Mouse (Mus musculus) liver, embryonic 13.5 days (tissue): ENCODE data around the gene Dqx1. TPM values are rescaled to one million over a fixed set of nuclear protein-coding genes. Genes with fewer than 3 reads are reported as not detected.

Experiments used
- ATAC-seq: fragments of 200-750 bp; cut with Nextera tagmentation; 2 replicates; pipeline ENCODE4 v1.8.0; 2017; ENCODE audit warnings: low read depth, mild to moderate bottlenecking, moderate number of reproducible peaks, moderate library complexity
- DNase-seq: peaks from one replicate; pipeline ENCODE4 v3.0.0; 2022
- H3K27ac ChIP-seq: fragments of 300-500 bp; sonication (generic); 2 replicates; pipeline ENCODE4 v1.5.1; 2015; ENCODE audit warnings: moderate library complexity, mild to moderate bottlenecking, inconsistent platforms
- H3K27me3 ChIP-seq: fragments of 300-500 bp; sonication (generic); 2 replicates; pipeline ENCODE4 v1.6.1; 2015; ENCODE audit warnings: mild to moderate bottlenecking, inconsistent platforms
- H3K36me3 ChIP-seq: fragments of 300-500 bp; sonication (generic); 2 replicates; pipeline ENCODE4 v1.6.1; 2015; ENCODE audit warnings: mild to moderate bottlenecking, inconsistent platforms
- H3K4me1 ChIP-seq: fragments of 300-500 bp; sonication (generic); replicated peaks from 2 replicates; pipeline ENCODE4 v1.6.1; 2015; ENCODE audit warnings: inconsistent platforms
- H3K4me2 ChIP-seq: fragments of 300-500 bp; sonication (generic); 2 replicates; pipeline ENCODE4 v1.6.1; 2015; ENCODE audit warnings: inconsistent platforms, mild to moderate bottlenecking, moderate library complexity
- H3K4me3 ChIP-seq: fragments of 300-500 bp; sonication (generic); replicated peaks from 2 replicates; pipeline ENCODE4 v1.5.1; 2015; ENCODE audit warnings: mild to moderate bottlenecking, inconsistent platforms
- H3K9ac ChIP-seq: fragments of 300-500 bp; sonication (generic); 2 replicates; pipeline ENCODE4 v1.6.1; 2015; ENCODE audit warnings: mild to moderate bottlenecking, inconsistent platforms
- H3K9me3 ChIP-seq: fragments of 300-500 bp; sonication (generic); replicated peaks from 2 replicates; pipeline ENCODE4 v1.6.1; 2016; ENCODE audit warnings: inconsistent platforms
- WGBS: fragments of 180-500 bp; shearing (Covaris S2); methylation state at CpG from one replicate; pipeline ENCODE4 v1.1.7; 2015; ENCODE audit not compliant: insufficient replicate concordance; 5-methylcytosine and 5-hydroxymethylcytosine counted together
- polyA plus RNA-seq: library from polyadenylated mRNA; unstranded; fragments of >200 nt; fragmentation: Nextera tagmentation; extraction: Ambion mirVana; gene quantifications from 2 replicates; pipeline ENCODE4 v1.2.1, GENCODE M21; 2015

The Dqx1 gene
- polyA plus RNA-seq, 1 experiment from 2014 or later = 5.3 TPM

DNA sequence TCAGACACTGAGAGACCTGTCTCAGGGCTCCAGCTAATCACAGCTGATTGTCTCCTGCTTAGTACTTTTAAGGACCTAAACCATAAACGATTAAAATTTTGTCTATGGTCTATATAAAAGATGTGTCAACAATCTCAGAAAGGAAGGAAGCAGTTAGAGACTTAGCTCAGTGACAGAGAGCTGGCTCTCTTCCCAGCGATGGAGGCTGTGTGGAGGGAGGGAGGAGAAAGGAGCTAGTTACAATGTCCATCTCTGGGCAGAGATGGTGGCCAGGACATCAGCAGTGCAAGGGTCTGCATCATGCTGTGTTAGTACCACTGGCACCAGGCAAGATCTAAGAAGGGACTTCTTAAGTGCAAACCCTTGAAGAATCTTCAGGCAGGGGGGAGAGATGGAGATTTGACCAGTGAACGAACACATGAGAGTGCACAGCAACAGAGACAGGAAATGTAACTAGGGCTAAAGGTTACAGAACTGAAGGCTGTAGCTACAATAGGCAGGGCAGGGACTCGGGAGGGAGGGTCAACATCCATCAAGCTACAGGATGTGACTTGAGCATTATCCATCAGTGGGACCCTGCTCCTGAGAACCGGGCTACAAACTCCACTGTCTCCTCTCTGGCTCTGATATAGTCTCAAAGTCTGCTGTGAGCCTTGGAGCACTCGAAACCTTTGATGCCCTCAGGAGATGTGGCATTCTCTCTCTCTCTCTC lies 34.9 kb downstream of the Dqx1 start:
- peaks cover 3% of the 10 kb centered on the region; the same call in 1 of the 2 replicates for H3K4me1 ChIP-seq
- H3K4me2 ChIP-seq = no peak overlapping the region
- no peak overlapping the region for H3K9ac ChIP-seq
- H3K9me3 ChIP-seq = peaks cover 3% of the 10 kb centered on the region; the same call in 1 of the 2 replicates
- DNase-seq (no peak), ATAC-seq (no peak)
- no peak overlapping the region for H3K4me3 ChIP-seq
- H3K27me3 ChIP-seq = peaks cover 68% of the 10 kb centered on the region
- H3K36me3 ChIP-seq = no peaks in the 10 kb centered on the region
- WGBS = 18% methylated on average over 6 of the region's 6 CpGs
- no peak overlapping the region for H3K27ac ChIP-seq

DNA sequence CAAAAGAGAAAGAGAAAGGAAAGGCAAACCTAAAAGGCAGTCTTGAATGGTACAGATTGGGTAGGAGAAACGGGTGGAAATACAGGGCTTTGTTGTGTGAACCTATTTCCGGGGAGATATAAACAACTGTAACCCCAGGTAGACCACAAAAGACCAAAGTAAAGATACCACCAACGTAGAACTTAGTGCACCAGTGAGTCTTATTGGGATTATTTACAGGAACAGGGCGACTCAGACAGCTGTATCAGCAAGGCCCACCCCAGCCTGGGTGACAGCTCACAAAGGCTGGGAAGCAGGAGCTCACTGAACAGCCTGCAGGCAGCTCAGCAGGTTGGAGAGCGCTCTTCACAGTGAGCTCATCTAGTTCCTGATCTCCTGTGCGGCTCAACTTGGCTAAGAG lies 38.3 kb downstream of the Dqx1 start:
- WGBS = 39% methylated on average over 6 of the region's 6 CpGs
- peaks cover 43% of the 10 kb centered on the region for H3K27me3 ChIP-seq
- peaks cover 4% of the 10 kb centered on the region for H3K4me1 ChIP-seq
- H3K9me3 ChIP-seq = peaks cover 3% of the 10 kb centered on the region; the same call in 1 of the 2 replicates
- ATAC-seq (no peak), DNase-seq (no peak)
- no peak overlapping the region for H3K27ac ChIP-seq
- H3K36me3 ChIP-seq = no peaks in the 10 kb centered on the region
- no peak overlapping the region for H3K4me2 ChIP-seq
- H3K9ac ChIP-seq = no peak overlapping the region
- H3K4me3 ChIP-seq = no peak overlapping the region

DNA sequence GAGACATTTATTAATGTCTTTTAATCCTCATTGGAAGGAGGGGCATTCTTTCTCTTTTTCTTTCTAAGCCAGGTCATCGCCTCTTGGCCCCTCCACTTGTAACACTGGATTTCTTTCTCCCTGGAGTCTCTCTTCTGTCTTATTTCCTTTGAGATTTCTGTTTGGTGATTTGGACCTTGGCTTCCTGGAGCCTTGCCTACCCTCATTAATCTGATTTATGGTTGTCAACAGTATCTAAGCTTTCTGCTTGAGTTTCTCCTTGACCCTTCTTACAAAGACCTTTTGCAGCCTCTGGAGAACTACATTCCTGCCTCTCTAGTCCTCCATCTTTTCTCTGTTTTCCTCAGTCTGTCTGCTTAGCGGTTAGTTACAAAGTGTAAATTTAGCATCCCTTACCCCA lies 40.8 kb downstream of the Dqx1 start:
- WGBS = 73% methylated on average over 2 of the region's 2 CpGs
- Histone ChIP-seq H3K4me2 (no peak overlapping the region), H3K4me1 (peaks cover 25% of the 10 kb centered on the region), H3K27me3 (peaks cover 27% of the 10 kb centered on the region), H3K36me3 (0 out of 2 replicates have a peak, but pooled peaks cover under 1% of the 10 kb centered on the region), H3K4me3 (no peak overlapping the region), H3K9ac (no peak overlapping the region), H3K27ac (no peak overlapping the region), H3K9me3 (peaks cover 3% of the 10 kb centered on the region; the same call in 1 of the 2 replicates)
- ATAC-seq (no peak), DNase-seq (no peak)

DNA sequence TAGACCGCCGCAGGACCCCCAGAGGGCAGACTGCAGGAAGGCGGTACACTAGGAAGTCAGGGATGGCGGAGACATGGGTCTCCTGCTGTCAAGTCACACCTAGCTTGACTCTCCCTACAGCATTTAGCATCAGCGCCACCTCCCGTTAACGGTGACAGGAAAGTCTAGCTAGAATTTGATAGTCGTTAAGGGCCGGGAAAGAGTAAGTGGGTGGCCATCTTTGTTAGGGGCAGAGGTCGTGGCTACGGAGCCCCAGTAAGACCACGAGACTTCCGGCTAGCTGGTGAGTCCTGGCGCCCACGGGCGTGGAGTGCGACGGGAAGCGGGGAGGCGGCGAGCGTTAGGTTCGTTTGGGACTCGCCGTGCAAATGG lies 43.7 kb downstream of the Dqx1 start, which contains the start of the genes Ccdc142 and Gm42688:
TSS of gene Ccdc142 (plus strand) at position 286 of the 372 bp plus-strand sequence.
TSS of gene Gm42688 (plus strand) at position 302 of the 372 bp plus-strand sequence.
- peak within 1 kb of the TSS; percentile 90 for H3K9ac ChIP-seq
- peak; percentile 81 for ATAC-seq
- peak; percentile 82 for DNase-seq

DNA sequence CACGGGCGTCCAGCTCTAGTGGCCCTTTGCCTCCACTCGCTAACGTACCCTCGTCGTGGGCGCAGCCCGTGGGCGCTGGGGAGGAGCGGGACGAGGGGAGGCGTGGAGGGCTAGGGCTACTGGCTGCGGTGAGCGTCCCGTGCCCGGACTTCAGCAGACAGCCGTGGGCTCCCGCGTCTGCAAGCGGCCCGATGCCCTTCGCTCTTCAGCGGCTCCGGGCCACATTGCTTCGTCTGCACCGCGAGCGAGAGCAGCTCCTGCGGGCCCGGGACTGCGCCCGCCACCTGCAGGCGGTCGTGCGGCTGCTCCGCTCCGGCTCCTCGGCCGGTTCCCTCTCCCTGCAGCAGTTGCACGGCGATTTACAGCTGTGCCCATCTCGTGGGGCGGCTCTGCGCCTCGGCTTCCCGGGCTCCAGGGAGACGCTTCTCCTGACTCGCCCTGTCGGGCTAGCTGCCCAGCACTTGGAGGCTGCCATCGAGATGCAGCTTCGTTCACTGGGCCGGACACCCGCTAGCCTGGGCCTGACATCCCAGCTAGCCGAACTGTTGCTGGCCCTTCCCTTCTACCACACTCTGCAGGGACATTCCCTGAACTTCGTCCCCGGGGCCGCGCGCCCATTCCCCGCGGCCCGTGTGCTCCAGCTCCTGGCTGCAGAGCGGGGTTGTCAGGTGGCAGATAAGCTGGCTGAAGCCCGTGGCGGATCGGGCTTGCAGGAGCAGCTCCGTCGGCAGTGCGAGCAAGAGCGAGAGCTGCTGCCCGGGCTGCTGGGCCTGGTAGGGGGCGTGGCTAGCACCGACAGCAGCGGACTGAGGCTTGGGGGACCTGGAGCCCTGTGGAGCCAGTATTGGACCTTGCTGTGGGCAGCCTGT lies 44.3 kb downstream of the Dqx1 start:
- Histone ChIP-seq H3K4me2 (peak overlapping the region; percentile 99), H3K4me3 (peak overlapping the region; percentile 81), H3K9me3 (no peaks in the 10 kb centered on the region), H3K27me3 (peaks cover 11% of the 10 kb centered on the region; the same call in 1 of the 2 replicates), H3K4me1 (peaks cover 28% of the 10 kb centered on the region), H3K9ac (peak overlapping the region; percentile 90), H3K27ac (peak overlapping the region; percentile 85), H3K36me3 (peaks cover 25% of the 10 kb centered on the region)
- DNase-seq = peak; percentile 73
- under 1% methylated on average over 74 of the region's 74 CpGs for WGBS
- ATAC-seq = peak; percentile 70

More for the DNA sequence above, 43.7 kb downstream of the Dqx1 start, which contains the start of the genes Ccdc142 and Gm42688:
- H3K4me3 ChIP-seq = peak within 1 kb of the TSS; percentile 81
- WGBS = 2% methylated on average over 25 of the region's 25 CpGs
- H3K9me3 ChIP-seq = no peaks in the 10 kb centered on the region
- H3K27ac ChIP-seq = peak within 1 kb of the TSS; percentile 85
- H3K4me1 ChIP-seq = peaks cover 27% of the 10 kb centered on the region
- H3K27me3 ChIP-seq = peaks cover 14% of the 10 kb centered on the region
- peaks cover 21% of the 10 kb centered on the region for H3K36me3 ChIP-seq
- peak within 1 kb of the TSS; percentile 99 for H3K4me2 ChIP-seq

DNA sequence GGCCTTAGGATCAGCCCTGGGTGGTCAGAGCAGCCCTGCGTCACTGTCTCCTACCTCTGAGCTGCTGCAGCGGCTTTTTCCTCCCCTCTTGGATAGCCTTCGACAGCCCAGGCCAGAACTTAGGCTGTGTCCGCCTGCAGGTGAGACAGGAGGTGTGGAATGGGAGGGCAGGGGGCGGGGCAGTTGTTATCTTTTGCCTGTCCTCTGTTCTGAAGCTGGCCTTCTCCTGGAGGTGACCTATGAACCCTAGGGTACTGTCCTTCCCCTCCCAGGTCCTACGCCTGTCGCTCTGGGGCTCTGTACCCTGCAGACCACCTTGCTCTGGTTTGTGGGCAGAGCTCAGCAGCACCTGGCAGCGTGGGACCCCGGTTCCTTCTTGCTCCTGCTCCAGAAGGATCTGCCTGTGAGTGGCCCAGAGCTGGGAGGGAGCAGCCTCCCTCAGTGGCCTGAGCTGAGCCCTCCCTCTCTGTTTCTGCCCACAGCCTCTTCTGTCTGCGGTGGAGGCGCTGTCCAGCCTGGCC lies 45.5 kb downstream of the Dqx1 start:
- Histone ChIP-seq H3K4me2 (peak overlapping the region; percentile 99), H3K9me3 (no peaks in the 10 kb centered on the region), H3K4me3 (peak overlapping the region; percentile 81), H3K9ac (peak overlapping the region; percentile 90), H3K27me3 (0 out of 2 replicates have a peak, but pooled peaks cover 5% of the 10 kb centered on the region), H3K36me3 (peaks cover 30% of the 10 kb centered on the region), H3K4me1 (peaks cover 41% of the 10 kb centered on the region), H3K27ac (0 out of 2 replicates have a peak overlapping the region, but pooled peaks have one; percentile 13)
- WGBS = 68% methylated on average over 11 of the region's 11 CpGs
- ATAC-seq (peak; percentile 6; the same call in 1 of the 2 replicates), DNase-seq (no peak)

DNA sequence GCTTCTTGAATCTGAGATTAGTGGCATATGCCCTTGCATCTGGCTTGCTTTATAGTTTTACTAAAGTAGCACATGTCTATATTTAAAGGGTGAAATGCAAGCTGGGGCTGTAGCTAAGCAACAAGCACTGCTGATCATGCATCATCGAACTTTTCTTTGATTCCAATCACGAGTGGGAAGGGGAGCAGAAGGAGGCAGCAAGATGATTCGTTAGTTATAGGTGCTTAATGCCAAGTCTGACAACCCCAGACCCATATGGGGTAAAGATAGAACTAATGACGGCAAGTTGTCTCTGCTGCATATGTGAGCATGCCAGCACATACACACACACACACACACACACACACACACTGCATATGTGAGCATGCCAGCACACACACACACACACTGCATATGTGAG lies 46.5 kb downstream of the Dqx1 start:
- no peaks in the 10 kb centered on the region for H3K27me3 ChIP-seq
- DNase-seq (no peak), ATAC-seq (no peak)
- H3K4me1 ChIP-seq = peaks cover 46% of the 10 kb centered on the region
- no peaks in the 10 kb centered on the region for H3K9me3 ChIP-seq
- no peak overlapping the region for H3K27ac ChIP-seq
- no peak overlapping the region for H3K4me2 ChIP-seq
- H3K4me3 ChIP-seq = no peak overlapping the region
- WGBS = 68% methylated on average over 4 of the region's 4 CpGs
- H3K9ac ChIP-seq = no peak overlapping the region
- H3K36me3 ChIP-seq = peaks cover 30% of the 10 kb centered on the region

DNA sequence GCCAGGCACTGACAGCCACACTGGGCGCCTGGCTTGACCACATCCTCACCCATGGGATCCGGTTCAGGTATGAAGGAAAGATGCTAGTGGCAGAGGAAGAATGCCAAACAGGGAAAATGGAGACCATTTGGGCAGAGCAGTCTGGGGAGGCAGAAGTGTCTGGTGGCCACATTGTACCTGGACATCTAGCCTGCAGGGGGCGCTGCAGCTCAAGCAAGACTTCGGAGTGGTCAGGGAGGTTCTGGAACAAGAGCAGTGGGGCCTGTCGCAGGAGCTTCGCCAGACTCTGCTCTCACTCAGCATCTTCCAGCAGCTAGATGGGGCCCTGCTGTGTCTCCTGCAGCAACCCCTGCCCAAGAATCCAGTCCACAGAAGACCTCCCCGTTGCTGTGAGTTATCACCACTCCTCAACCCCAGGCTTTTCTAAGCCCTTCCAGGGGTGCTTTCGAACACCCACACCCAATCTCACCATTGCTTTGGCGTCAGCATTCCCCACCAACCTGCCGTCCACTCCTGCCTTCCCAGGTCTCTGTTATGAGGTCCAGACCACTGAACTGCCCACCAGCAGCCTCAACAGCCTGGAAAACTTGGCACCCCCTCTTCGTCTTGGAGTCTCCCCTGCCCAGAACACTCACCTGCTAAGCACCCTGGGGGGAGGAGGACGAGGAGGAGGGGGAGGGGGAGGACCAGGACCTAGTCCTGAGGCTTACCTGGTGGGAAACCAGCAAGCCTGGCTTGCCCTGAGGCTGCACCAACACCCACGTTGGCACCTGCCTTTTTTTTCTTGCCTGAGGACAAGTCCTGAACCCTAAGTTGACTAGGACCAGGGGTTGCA lies 50.1 kb downstream of the Dqx1 start:
- H3K4me1 ChIP-seq = peaks cover 57% of the 10 kb centered on the region
- H3K27me3 ChIP-seq = no peaks in the 10 kb centered on the region
- 36% methylated on average over 13 of the region's 13 CpGs for WGBS
- ATAC-seq (peak; percentile 33), DNase-seq (peak; percentile 77)
- H3K27ac ChIP-seq = peak overlapping the region; percentile 96
- H3K36me3 ChIP-seq = peaks cover 44% of the 10 kb centered on the region
- peak overlapping the region; percentile 80 for H3K4me2 ChIP-seq
- H3K9ac ChIP-seq = peak overlapping the region; percentile 98
- no peaks in the 10 kb centered on the region for H3K9me3 ChIP-seq
- peak overlapping the region; percentile 96 for H3K4me3 ChIP-seq

DNA sequence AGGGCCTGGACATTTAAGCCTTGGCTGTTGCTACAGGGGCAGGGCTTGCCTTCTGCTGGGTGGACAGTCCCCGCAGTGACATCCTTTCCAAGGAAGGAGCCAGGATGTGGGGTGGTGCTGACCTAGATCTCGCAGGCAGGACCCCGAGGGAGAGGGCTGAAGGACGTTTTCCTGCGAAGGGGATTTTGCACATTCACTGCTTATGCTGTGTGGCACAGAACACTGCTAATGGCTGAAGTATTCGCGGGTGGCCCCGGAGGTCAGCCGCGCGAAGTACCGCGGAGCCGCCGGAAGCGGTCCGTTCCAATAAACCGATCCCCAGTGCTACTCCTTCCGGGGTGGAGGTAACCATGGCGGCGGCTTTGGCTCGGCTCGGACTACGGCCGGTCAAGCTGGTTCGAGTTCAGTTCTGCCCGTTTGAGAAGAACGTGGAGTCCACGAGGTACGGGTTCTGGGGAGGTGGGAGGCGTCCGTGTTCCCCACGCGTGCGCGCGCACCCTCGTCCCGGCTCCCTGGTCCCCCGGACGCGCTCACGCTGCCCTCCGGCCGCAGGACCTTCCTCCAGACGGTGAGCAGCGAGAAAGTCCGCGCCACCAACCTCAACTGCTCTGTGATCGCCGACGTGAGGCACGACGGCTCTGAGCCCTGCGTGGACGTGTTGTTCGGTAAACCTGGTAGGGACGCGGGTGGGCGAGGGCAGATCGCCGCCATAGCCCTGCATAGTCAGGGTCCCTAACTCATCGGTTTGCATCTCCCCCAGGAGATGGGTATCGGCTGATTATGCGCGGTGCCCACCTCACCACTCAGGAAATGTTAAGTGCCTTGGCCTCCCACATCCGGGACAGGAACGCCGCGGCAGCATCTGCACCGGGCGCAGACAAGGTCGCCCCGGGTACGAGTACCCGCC lies 51.4 kb downstream of the Dqx1 start, which contains the start of gene Mrpl53:
TSS of gene Mrpl53 (plus strand) at position 279 of the 907 bp plus-strand sequence.
- WGBS = under 1% methylated on average over 76 of the region's 76 CpGs

More for the DNA sequence above, 51.4 kb downstream of the Dqx1 start, which contains the start of gene Mrpl53:
- H3K27ac ChIP-seq = peak within 1 kb of the TSS; percentile 96
- no peaks in the 10 kb centered on the region for H3K9me3 ChIP-seq
- peak within 1 kb of the TSS; percentile 80 for H3K4me2 ChIP-seq
- ATAC-seq = peak; percentile 82
- H3K9ac ChIP-seq = peak within 1 kb of the TSS; percentile 98
- peaks cover 41% of the 10 kb centered on the region for H3K36me3 ChIP-seq
- H3K27me3 ChIP-seq = no peaks in the 10 kb centered on the region
- DNase-seq = peak; percentile 69
- peak within 1 kb of the TSS; percentile 96 for H3K4me3 ChIP-seq
- H3K4me1 ChIP-seq = peaks cover 56% of the 10 kb centered on the region
